Mouse (Mus musculus) ES-Bruce4 (cell line): Measurements from ENCODE around the gene Grb10.

Experiments
- CTCF ChIP-seq: IDR thresholded peaks from one replicate; pipeline ENCODE4 v1.8.1; 2011; ENCODE audit warnings: low read depth, low read length
- EP300 ChIP-seq: IDR thresholded peaks from 2 replicates; pipeline ENCODE4 v1.6.1; 2011; ENCODE audit warnings: low read depth, low read length; ENCODE audit not compliant: insufficient read depth
- POLR2A ChIP-seq: IDR thresholded peaks from one replicate; pipeline ENCODE4 v1.8.1; 2011; ENCODE audit warnings: low read length; ENCODE audit not compliant: insufficient read depth

DNA sequence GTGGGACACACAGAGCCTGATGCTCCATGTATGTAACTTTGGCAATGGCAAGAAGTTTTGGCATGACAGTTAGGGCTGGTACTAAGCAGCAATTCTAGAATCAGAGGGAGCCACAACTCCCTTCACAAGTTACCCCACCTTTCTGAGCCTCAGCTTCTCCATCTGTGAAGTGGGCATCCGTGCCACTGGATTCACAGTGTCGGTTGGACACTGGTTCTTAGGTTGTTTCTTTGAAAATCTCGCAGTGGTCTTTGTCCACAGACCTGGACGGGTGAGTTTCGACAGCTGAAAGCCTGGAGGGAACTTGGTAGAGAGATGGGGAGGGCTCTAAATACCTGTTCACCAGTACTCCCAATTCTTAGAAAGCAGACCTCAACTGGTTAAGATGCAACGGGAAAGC, 83.9 kb downstream of the Grb10 start:
- TF ChIP-seq EP300 (no peak), CTCF (no peak), POLR2A (no peak)
